Mouse (Mus musculus): Measurements from ENCODE around the gene Hoxa3.

Hoxa3 gene

DNA sequence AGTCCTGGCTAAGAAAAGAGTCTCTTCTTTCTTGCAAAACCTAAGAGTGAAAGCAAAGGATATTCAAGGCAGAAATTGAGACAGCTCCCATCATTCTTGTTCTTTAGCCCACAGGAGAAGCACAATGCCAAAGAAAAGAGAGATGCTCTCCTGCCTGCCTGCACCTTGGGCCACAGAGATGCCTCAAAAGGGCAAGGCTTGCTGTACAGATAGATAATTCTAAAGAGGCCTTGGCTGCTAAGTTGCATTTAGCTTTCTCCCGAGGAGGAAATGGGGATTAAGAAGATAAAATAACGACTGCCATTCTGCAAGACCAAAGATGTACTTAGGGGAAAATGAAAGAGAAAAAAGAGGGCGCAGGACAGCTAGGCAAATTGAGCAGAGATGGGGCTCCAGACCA is 33.8 kb upstream of the Hoxa3 start:
- DNase-seq (ENCODE audit: low read depth): no peak

DNA sequence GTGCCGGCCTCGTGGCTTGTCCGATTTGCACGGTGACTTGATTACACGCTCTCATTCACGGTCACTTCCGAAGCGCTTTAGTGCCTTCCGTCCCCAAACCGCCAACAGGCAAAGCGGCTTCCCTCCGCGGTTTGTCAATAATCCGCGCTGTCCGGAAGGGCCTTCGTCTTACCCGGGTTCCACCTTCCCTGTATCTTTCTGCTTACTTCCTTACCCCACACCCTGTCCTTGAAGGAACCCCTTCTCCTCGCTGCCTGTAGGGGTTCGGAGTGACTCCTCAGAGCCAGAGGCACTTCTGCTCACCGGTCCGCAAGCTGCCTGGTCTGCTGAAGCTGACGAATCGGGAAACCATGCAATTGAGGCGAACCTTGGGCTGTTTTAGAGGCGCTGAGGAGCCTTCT is 33.3 kb upstream of the Hoxa3 start:
- no peak for DNase-seq (ENCODE audit: low read depth)

DNA sequence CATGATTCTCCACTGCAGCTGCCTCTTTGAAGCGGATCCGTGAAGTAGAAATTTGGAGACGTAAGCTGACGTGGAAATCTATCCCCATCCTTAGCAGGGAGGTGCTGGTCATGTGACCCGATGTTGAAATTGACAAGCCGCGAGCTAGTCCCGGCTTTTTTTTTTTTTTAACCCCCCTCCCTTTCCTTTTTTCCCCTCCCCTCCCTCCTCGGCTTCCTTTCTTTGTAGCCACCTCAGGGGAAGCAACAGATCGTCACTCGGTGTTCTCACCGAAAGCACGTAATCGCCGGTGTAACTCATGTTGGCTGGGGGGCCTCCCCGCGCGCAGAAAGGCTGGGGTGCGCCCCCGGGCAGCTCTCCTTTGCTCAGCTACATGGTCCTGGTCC is 32.6 kb upstream of the Hoxa3 start, which contains the start of gene Hoxa11:
Hoxa11 (minus strand) TSS at position 54 of the 386 bp plus-strand sequence.
- no peak for DNase-seq (ENCODE audit: low read depth)

DNA sequence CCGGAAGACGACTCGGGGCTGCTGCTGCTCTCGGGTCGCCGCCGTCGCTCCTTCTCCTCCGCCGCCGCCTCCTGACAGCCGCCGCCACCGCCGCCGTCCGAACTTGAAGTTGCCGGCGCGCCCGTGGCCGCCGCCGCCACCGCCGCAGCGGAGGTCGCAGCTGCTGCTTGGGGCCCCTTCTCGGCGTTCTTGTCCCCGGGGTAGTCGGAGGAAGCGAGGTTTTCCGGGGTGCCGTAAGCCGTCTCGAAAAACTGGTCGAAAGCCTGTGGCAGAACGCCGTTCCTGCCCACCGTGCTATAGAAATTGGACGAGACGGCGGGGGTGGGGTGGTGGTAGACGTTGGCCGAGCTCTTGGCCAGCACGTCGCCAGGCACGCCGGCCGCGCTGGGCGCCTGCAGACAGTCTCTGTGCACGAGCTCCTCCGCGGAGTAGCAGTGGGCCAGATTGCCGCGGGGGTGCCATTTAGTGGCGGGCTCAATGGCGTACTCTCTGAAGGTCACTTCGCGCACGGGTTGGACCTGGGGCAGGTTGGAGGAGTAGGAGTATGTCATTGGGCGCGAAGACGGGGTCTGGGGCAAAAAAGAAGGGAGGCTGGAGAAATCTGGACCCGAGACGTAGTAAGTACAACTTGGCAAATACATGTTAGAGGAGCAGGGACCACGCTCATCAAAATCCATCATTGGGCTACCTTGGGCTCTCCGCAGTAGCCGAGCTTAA is 32.1 kb upstream of the Hoxa3 start:
- no peak for DNase-seq (ENCODE audit: low read depth)

DNA sequence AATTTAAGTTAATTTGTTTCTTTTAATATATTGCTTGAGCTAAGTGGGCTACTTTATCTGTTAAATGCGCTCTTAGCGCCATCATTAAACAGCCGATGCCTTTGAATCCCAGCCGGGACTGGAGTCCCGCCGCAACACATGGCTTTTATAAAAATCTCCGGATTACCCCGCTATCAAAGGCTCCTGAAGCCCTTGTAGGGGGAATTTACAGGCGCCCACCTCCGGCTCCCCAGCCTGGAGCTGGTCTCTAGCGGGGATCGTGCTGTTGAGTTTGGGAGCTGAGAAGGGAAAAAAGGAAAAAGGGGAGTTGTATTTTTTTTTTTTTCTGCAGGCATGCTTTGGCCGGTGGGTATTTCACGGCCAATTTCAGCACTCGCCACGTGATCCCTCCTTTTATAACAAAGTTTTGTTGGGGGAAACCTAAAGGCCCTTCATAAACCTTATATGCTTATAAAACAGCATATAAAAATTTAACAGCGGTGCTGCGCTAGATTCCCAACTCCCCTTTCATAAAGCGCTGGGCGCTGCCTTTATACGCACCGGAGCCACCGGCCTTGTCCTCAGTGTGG is 31.4 kb upstream of the Hoxa3 start:
- no peak for DNase-seq (ENCODE audit: low read depth)

DNA sequence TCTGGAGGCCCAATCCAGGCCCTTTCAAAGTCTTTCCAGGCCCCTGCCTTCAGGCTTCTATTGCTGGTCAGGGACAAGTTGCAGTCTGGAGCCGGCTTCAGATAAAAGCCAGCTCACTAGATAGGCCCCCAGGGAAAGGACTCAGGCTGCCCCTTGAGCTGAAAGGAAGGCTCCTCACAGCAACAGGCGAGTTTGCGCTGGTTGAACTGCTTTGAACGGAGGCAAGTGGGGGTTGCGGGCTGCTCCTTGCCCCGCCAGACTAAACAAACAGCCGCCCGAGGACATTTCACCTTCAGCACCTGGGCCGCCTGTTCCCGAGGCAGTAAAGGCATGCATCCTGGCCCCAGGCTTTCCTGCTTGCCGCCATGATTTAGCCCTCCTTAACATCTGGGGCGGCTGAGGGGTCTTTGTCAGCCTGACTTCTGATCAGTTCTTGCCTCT is 30.6 kb upstream of the Hoxa3 start:
- DNase-seq (ENCODE audit: low read depth): no peak

DNA sequence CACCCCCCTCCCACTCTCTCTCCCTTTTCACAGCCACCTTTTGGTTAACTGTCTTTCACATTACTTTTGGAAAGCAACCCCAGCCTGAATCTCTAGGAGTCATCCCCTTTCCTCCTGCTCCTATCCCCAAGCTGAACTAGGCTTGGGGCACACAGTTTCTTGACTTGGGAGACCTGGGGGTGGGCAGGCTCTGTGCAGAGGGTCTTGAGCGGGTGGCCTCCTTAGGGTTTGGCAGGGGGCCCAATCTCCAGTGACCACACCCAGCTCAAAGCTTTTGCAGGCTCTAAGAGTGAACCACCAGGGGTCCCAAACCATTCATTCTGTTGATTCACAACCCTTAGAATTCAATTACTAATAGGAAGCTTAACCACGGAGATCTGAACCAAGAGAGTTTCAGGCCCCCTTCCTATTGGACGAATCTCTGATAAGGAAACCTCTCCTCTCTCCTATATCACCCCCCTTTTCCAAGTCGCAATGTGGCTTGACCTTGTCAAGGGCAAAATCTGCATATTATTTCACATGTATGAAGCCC is 29.7 kb upstream of the Hoxa3 start:
- DNase-seq (ENCODE audit: low read depth): no peak

DNA sequence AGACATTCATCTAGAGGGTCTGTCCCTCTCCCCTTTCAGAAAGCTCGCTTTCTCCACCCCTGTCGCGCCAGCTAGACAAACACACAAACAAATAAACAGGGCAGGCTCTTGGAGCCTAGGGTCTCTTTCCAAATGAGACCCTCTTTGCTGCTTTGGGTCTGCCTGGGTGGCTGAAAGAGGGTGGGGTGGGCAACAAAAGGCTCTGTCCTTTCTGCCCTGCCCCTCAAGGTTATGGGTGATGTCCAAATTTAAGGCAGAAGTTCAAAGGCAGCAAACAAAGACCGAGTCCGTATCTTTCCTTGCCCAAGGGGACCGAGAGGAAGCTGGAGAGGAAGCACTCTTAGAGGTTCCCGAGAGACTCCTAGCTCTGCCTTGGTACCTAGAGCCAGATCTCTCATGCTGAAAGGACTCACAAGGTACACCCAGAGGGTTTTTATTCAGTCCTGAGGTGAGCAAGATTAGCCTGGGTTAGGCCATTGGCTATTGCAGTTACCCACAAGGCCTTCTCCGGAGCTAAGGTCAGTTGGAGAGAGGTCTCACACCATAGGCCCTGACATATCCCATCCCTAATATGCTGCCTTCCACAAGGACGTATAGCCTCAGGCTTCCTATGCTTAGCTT is 28.0 kb upstream of the Hoxa3 start:
- no peak for DNase-seq (ENCODE audit: low read depth)

DNA sequence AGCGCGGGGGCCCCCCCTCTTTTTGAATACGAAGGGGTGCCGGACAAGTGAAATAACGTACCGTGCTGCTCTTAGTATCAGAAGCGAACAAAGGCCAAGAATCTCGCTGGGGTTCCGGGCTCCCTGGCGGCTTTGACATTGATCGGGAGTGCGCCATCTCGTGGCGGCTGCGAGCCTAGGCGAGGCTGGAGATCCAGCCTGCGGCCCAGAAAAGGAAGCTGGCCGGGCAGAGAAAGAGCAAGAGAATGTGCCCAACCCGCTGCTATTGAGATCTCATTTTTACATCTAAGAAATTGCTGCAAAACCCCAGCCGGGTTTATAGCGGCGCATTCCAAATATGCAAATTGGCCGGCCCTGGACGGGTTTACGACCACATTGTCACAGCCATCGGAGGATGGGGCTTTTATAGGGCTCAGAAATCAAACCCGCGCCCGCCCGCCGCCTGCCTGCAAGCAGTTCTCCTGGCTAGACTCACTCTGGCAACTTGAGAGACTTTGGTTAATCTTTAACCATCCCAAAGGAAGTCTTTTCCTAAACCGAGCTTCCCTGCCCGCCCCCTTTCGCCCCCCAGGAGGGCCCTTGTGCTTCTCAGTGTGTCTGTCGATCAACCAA is 27.4 kb upstream of the Hoxa3 start, which contains the start of gene Hoxa10:
Hoxa10 (minus strand) TSS at position 466 of the 612 bp plus-strand sequence.
- peak; percentile 85 for DNase-seq (ENCODE audit: low read depth)

DNA sequence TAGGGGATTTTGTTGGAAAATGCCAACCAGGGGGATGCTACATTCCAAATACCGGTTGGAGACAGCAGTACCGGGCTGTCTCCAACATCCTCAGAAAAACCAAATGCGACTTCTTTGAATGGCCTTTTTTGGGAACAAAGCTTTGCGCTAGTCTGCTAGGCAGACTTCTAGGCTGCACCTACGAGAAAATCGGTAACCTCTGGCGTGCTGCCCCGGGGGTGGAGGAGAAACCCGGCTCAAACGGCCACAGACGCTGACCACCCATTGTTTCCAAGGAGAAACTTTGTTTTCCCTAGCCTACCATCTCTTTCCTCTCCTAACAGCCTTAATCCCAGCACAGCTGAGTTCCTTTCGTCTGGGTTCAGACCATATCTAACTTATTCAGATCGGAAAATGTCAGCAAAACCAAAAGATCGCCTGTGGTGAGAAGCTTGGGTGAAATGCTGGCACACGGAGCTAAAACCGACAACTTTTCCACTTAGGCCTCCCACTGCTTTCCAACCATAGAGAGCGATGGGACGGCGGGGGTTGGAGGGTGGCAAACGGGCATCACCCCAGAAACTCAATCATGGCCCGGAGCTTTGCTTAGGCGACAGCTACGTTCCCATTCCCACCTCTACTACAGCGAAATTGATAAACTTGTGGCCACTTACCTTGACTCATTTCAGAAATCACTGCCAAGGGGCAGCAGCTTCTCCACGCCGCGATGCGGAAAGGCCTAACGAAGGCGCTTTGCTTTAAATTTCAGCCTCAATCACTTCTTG is 26.7 kb upstream of the Hoxa3 start:
- DNase-seq (ENCODE audit: low read depth): no peak

DNA sequence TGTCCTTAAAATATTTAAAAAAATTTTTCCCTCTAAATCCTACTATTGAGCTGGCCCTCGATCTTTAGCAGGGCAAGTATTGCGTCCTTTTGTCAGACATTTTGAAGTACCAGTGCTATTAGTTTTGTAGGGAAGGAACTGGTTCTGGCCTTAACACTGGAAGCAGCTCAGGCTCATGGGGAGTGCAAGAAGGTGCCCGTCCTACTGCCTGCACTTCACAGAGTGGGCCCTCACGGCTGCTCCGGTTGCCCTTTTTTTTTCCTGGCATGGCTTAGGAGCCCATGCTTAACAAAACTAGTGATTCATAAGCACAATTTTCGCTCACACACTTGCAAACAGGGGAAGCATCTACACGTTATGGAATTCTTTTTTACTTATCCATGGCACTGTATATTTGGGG is 25.8 kb upstream of the Hoxa3 start:
- DNase-seq (ENCODE audit: low read depth): no peak

DNA sequence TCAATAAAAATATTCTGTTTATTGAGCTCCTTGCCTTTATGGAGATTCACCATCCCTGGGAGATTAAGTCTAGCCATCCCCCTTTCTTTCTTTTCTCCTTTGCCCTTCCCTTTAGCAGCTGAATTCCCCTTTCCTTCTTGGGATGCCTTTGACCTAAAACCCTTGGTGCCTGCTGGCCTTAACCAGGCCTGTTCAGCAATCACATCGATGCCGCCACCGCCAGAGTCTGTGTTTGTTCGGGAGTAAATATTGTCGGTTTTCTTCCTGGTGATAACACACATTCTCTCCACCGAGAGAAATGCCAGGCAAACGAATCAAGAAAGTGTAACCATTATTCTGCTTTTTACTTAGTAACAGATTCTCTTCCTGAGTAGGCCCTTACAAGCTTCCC is 25.0 kb upstream of the Hoxa3 start:
- DNase-seq (ENCODE audit: low read depth): no peak

DNA sequence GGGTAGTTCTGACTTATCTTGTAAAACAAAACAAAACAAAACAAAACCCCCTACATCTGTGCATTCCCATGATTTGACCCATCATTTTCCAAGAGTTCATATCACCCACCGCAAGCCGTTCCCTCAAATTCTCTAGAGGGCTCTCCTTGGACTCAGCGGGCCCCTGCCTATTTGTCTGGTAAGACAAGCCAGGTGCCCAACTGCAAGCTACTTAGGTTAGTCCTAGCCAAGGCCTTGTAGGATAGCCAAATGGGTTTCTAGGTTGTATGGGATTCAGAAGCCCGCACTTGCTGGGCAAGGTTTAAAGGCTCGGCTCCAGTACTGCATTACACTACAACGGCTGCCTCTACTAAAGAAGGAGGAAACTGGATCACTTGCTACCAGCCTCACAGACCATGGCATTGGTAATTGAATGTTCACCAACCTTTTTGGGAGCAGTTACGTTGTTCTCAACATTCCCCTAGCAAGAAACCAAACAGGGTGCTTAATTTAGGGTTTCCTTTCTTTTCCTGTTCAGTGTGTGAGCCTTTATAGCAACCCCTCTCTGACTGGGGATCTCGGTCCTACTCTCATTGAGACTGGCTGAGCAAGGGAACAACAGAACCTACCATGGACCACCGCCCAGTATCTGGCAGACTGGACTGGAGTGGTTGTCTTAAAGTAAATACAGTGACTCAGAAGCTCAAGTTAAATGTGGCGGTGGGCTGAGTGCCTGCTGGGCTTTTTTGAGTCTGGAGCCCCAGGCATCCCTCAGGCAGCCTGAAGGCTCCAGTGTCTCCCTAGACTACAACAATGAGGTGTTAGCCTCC is 24.4 kb upstream of the Hoxa3 start:
- no peak for DNase-seq (ENCODE audit: low read depth)

DNA sequence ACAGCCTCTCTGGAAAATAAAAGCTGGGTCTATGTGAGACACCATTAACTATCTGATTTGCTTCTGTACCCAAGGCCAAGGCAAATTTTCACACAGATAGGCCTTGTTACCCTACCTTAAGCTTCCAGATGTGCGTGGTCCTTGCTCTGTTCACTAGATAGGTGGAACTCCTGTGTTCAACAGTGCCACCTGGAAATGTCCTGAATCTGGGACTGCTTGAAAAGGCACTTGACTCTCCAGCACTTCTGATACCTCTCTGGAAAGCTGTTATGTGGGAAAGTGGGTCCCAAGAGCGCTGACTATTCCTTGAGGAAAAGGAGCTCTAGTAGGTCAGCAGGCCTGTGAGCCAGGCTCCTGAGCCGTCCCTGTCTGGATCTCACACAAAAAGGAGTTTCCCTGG is 23.7 kb upstream of the Hoxa3 start:
- no peak for DNase-seq (ENCODE audit: low read depth)

DNA sequence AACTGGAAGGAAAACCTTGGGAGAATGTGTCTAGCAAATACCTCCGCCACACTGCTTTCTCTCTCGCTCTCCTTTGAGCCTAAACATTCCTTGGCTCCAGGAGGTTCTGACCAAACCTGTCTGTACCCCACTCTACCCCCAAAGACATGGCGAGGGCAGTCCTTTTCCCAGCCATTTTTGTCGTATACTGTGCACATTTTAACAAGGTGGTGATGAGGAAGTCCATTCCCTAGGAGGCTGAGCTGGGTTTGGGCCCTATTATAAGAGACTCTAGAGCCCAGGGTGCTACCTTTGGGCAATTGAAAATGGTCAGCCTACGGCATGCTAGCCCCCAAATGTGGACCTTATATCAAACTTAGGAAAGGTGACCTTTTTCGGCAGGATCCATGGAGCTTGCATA is 22.7 kb upstream of the Hoxa3 start:
- no peak for DNase-seq (ENCODE audit: low read depth)

DNA sequence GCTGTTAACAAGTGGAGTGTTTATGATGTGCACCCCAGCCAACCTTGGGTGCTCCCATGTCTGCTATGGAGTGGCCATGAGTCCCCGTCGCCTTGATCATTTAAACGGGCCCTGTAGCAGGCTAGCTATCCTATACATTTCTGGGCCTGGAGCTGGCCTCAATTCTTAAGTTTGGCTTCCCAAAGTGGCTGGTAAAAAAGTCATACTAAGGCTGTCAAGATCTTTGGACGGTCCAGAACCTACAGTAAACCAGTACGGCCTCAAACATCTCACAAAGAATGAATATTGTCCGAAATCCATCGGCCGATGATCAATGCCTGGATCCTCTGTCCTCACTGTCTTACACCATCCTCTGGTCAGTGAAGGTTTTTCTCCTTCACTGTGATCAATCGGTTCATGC is 22.1 kb upstream of the Hoxa3 start:
- no peak for DNase-seq (ENCODE audit: low read depth)

DNA sequence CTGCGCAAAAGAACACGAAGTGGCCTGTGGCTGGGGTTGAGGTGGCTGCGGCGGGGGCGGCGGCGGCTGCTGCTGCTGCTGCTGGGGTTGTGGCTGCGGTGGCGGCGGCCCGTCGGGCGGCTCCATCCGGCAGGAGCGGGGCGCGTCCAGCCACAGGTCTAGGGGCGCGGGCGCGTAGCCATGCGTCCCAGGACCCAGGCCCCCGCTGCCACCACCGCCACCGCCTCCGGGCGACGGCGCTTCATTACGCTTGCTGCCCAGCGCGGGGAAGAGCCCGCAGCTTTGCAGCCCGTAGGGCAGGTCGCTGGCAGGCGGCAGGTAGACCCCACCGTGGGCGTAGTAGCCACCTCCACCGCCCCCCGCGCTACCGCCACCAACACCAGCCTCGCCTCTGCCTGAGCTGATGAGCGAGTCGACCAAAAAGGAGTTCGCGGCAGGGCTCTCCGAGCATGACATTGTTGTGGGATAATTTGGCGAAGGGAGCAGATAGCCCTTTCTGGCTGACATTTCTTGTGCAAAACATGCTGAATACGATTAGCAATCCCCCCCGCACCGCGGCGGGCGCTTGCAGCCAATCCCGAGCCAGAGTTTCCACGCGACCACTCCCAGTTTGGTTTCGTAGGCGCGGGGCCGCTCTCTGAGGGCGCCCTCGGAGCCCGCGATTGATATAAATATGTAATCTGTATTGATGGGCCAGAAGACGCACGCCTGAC is 21.4 kb upstream of the Hoxa3 start:
- no peak for DNase-seq (ENCODE audit: low read depth)

DNA sequence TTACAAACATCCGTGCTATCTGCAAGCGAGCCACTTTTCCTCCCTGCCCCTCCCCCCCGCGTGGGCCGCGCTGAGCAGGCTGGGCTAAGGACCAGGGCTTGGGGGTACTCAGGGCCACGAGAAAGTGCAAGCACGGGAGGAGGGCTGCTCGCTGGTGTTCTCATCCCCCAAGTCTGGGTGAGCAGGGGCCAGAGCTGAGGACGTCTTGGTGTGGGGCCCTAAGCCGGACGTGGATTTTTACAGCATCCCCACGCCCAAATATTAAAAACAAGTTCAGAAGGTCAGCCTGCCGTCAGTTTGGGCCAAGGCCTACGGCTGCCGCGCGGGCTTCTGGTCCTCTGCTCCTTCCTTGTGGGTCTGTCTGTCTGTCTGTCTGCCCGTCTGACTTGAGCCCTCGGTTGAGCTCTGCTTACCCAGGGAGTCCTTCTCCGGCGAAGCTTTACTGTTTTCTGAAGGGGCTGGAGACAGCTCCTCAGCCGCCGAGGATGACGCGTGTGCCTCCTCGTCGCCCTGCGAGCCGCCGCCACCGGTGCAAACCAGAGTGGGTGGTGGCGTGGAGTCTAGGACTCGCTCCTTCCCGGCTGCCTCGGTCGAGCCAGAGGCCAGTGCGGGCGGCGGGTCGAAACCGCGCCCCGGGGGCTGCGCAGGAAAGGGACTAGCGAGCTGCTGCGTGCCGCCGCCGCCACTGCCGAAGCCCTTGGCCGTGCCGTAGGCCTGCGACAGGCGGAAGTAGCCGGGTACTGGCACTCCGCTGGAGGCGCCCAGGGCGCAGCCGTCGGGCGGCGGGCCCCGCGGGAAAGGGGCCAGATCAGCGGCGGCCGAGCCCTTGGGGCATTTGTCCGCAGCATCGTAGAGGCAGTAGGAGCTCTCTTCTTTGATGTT is 20.7 kb upstream of the Hoxa3 start:
- DNase-seq (ENCODE audit: low read depth): no peak

DNA sequence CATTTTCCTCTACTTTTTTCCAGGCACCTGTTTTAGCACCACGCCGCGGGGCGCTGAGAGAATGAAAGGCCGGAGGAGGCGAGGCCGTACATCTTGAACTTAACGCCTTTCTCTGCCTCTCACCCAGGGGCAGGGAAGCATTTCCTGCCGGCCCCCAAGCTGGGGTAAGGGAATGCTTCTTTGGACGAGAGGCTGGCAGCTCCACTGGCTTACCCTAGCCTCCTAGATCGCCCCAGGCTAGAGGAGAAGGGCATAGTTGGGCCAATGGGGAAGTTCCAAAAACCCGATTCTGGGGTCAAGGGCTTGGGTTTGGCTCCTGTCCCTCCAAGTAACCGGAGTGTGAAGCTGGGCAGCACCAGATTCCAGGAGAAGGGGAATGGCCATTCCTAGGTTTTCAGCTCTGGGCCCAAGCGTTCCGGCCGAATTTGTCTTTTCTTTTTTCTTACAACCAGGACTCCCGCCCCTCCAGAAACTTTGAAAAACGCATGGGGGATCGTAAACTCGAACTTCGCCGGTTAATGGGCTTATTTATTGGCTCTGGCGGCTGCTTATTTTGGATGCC is 19.9 kb upstream of the Hoxa3 start:
- DNase-seq (ENCODE audit: low read depth): no peak

All from induced T-regulatory cell, adult 2 months (primary cell).